Mouse (Mus musculus) C2C12 (cell line): ENCODE data around the gene Tle4. TPM values are rescaled to one million over a fixed set of nuclear protein-coding genes. Genes with fewer than 3 reads are reported as not detected.

Source experiments
- H3K27me3 ChIP-seq: one replicate; pipeline ENCODE4 v1.6.1; 2011; ENCODE audit not compliant: control insufficient read depth, insufficient read depth, insufficient read length
- H3K36me3 ChIP-seq: one replicate; pipeline ENCODE4 v1.6.1; 2011; ENCODE audit not compliant: control insufficient read depth, insufficient read depth
- H3K4me3 ChIP-seq: one replicate; pipeline ENCODE4 v1.5.1; 2011; ENCODE audit warnings: mild to moderate bottlenecking, control low read depth; ENCODE audit not compliant: poor library complexity, insufficient read depth, severe bottlenecking
- H3K79me2 ChIP-seq: one replicate; pipeline ENCODE4 v1.6.1; 2011; ENCODE audit not compliant: control insufficient read depth, insufficient read depth
- H3K79me3 ChIP-seq: one replicate; pipeline ENCODE4 v1.6.1; 2011; ENCODE audit warnings: low read depth, control low read depth
- H3ac ChIP-seq: one replicate; pipeline ENCODE3; 2011; ENCODE audit warnings: low read depth; ENCODE audit not compliant: control insufficient read depth, insufficient read length
- CEBPB ChIP-seq: IDR thresholded peaks from one replicate; pipeline ENCODE4 v1.6.1; 2011; ENCODE audit warnings: low read depth, mild to moderate bottlenecking, control low read depth, moderate library complexity
- CTCF ChIP-seq: IDR thresholded peaks from one replicate; pipeline ENCODE4 v1.5.1; 2011; ENCODE audit not compliant: control insufficient read depth, insufficient read depth, insufficient read length
- FOSL1 ChIP-seq: IDR thresholded peaks from one replicate; pipeline ENCODE4 v1.8.0; 2011; ENCODE audit warnings: mild to moderate bottlenecking, low read length; ENCODE audit not compliant: poor library complexity, insufficient read depth, severe bottlenecking
- MAX ChIP-seq: IDR thresholded peaks from one replicate; pipeline ENCODE4 v1.6.1; 2011; ENCODE audit warnings: mild to moderate bottlenecking, control low read depth
- MYOD1 ChIP-seq: IDR thresholded peaks from one replicate; pipeline ENCODE4 v1.6.1; 2011; ENCODE audit warnings: low read depth; ENCODE audit not compliant: control insufficient read depth, insufficient read length
- MYOG ChIP-seq: IDR thresholded peaks from one replicate; pipeline ENCODE4 v1.6.1; 2011; ENCODE audit not compliant: control insufficient read depth, insufficient read length; ENCODE audit errors: extremely low read depth
- USF1 ChIP-seq: IDR thresholded peaks from one replicate; pipeline ENCODE4 v1.6.1; 2011; ENCODE audit warnings: low read depth, mild to moderate bottlenecking, control low read depth, moderate library complexity
- polyA plus RNA-seq: library from polyadenylated mRNA; unstranded; fragments of >200 nt; fragmentation: generic; extraction: Trizol; gene quantifications from one replicate; pipeline ENCODE4 v1.2.1, GENCODE M21; 2012; ENCODE audit warnings: missing spikeins

The Tle4 gene
- polyA plus RNA-seq, 1 experiment, result 0.95 TPM

DNA sequence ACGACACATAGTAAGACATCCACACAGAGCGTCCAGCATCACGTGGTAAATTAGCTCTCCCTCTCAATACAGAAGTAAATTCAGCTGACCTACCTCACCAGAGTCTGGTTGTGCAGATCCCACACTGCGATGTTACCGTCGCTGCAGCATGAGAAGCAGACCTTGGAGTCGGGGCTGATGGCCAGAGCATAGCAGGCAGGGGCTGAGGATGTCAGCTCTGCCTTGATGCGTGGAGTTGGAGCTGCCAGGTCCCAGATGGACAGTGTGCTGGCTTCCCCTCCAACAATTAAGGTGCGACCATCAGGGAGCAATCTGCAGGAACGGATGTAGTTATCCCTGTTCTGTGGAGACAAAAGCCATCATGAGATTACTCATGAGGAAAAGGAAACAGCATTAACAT is 144.4 kb downstream of the Tle4 start:
- Histone ChIP-seq H3K27me3 (no peaks in the 10 kb centered on the region), H3K79me2 (no peaks in the 10 kb centered on the region), H3K79me3 (no peaks in the 10 kb centered on the region), H3ac (no peak overlapping the region), H3K4me3 (no peak overlapping the region), H3K36me3 (no peaks in the 10 kb centered on the region)
- no peak for TF ChIP-seq USF1
- no peak for TF ChIP-seq CEBPB

DNA sequence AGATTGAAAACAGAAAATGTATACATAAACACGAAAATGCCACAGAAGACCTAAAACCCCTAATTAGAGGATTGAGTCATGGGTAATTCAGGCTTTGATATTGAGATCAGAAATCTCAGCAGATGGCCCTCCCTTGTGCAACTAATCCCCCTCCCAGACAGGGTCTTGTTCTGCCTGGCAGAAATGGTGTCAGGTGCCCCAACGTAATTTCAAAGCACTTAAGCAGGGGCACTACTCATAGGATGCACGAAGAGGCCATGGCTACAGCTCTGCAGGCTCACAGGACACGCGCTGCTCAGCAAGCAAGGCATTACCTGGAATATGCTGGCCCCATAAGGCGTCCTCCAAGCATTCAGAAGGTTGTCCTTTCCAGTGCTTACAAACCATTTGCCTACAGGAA is 146.5 kb downstream of the Tle4 start:
- no peak overlapping the region for H3ac ChIP-seq
- no peaks in the 10 kb centered on the region for H3K27me3 ChIP-seq
- no peaks in the 10 kb centered on the region for H3K79me2 ChIP-seq
- H3K4me3 ChIP-seq, result no peak overlapping the region
- no peaks in the 10 kb centered on the region for H3K36me3 ChIP-seq
- TF ChIP-seq MYOD1 (no peak), CEBPB (no peak), CTCF (no peak), FOSL1 (no peak), MYOG (no peak), MAX (no peak), USF1 (no peak)
- H3K79me3 ChIP-seq, result no peaks in the 10 kb centered on the region

DNA sequence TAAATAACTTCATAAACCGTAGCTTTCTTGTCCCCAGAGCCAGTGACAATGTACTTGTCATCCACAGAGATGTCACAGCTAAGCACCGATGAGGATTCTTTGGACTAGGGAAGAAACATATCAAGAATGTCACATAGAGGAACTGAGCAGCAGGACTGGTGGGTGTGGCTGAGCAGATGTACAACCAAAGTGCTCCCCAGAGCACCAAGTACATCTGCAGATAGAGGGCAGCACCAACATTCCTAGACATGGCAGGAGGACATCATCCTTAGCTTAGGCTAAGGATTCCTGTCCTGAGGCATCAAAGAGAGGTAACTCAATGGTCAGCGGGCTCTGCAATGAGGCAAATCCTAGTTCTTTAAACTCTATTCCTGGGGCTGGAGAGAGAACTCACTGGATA is 148.1 kb downstream of the Tle4 start:
- Histone ChIP-seq H3K27me3 (no peaks in the 10 kb centered on the region), H3ac (no peak overlapping the region), H3K36me3 (no peaks in the 10 kb centered on the region), H3K79me3 (no peaks in the 10 kb centered on the region), H3K4me3 (no peak overlapping the region), H3K79me2 (no peaks in the 10 kb centered on the region)
- TF ChIP-seq CTCF (no peak), CEBPB (no peak), MYOD1 (no peak), FOSL1 (no peak), MAX (no peak), MYOG (no peak), USF1 (no peak)

DNA sequence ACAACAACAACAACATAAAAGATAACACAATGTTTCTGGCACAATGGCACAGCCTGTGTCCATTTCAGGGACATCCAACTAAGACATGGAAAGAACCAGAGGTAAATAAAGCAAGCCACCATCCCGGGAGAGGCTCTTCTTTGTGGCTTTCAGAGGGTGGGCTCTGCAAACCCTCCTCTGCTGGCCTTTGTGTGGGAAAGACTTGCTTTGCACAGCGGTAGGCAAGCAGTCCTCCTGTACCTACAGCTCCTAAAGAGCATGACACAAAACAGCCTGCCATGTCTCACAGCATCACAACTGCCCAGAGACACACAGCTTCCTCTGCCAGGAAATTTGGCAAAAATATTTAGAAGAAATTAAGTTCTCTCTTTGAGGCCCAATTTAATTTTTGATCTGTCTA is 149.3 kb downstream of the Tle4 start:
- TF ChIP-seq USF1, result no peak
- TF ChIP-seq MYOD1, result no peak
- TF ChIP-seq MYOG, result no peak
- TF ChIP-seq CEBPB, result no peak
- TF ChIP-seq MAX, result no peak
- TF ChIP-seq FOSL1, result no peak
- TF ChIP-seq CTCF, result no peak
- H3ac ChIP-seq, result no peak overlapping the region
- H3K79me3 ChIP-seq, result no peaks in the 10 kb centered on the region
- no peaks in the 10 kb centered on the region for H3K27me3 ChIP-seq
- no peaks in the 10 kb centered on the region for H3K79me2 ChIP-seq
- H3K4me3 ChIP-seq, result no peak overlapping the region
- no peaks in the 10 kb centered on the region for H3K36me3 ChIP-seq

DNA sequence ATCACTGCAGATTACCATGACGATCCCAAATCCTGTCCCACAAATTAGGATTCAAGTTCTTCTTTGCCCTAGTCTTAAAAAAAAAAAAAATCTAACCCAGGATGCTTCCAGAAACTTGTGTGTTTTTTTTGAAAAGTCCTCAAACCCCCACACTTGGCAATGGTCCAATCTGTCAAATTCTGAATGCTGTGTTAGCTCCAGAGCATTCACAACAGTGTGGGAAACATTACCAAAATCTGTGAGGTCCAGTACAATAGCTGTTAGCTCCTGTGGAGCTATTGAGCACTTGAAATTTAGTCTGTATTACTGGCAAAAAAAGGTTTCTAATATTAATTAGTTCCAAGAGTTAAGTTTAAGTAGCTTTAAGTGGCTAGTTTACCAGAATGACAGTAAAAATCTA is 150.4 kb downstream of the Tle4 start:
- no peak overlapping the region for H3K4me3 ChIP-seq
- no peaks in the 10 kb centered on the region for H3K27me3 ChIP-seq
- no peak overlapping the region for H3ac ChIP-seq
- no peaks in the 10 kb centered on the region for H3K79me3 ChIP-seq
- no peak for TF ChIP-seq FOSL1
- H3K79me2 ChIP-seq, result no peaks in the 10 kb centered on the region
- no peaks in the 10 kb centered on the region for H3K36me3 ChIP-seq

DNA sequence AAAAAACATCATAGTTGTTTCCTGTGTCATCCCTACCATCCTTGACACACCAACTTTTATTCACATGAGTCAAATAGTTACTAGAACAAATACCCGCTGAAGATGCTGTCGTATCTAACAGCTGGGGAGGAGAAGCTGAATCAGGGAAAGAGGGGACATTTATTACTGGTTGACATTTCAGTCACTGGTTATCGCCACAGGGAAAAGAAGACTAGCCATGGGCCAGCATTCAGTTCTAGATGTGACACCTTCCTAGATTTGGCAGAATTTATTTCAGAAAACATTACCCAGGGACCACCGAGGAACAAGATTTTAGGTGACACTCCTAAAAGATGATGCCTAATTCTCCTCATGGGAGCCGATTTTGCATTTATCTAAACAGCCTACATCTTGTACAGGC is 156.0 kb downstream of the Tle4 start:
- no peaks in the 10 kb centered on the region for H3K36me3 ChIP-seq
- H3K79me2 ChIP-seq, result no peaks in the 10 kb centered on the region
- H3K27me3 ChIP-seq, result no peaks in the 10 kb centered on the region
- H3K79me3 ChIP-seq, result no peaks in the 10 kb centered on the region
- no peak overlapping the region for H3ac ChIP-seq
- TF ChIP-seq CTCF (no peak), CEBPB (no peak), MAX (no peak), USF1 (no peak), MYOG (no peak), FOSL1 (no peak), MYOD1 (no peak)
- no peak overlapping the region for H3K4me3 ChIP-seq

DNA sequence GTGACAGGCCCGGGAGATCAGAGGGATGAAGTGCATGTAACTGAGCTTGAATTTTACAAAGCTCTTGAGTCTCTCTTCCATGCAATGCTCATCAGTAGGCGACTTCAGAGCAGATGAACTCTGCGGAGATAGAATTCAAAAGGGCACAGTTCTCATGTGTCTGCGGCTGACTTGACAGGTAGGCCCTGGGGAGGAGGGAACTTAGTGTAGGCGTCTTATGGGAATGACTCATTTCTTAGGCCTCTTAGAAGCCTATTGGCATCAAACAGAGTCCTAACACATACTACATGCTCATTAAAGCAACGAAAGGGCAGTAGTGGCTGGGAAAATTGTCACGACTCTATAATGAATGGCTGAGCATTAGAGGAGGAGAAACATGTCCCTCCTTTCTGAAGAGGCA is 160.6 kb downstream of the Tle4 start:
- H3K79me3 ChIP-seq, result no peaks in the 10 kb centered on the region
- H3K36me3 ChIP-seq, result no peaks in the 10 kb centered on the region

More for the DNA sequence above, 160.6 kb downstream of the Tle4 start:
- Histone ChIP-seq H3K79me2 (no peaks in the 10 kb centered on the region), H3ac (no peak overlapping the region), H3K27me3 (no peaks in the 10 kb centered on the region), H3K4me3 (no peak overlapping the region)
- TF ChIP-seq FOSL1, result no peak
- no peak for TF ChIP-seq MYOD1
- no peak for TF ChIP-seq MAX
- no peak for TF ChIP-seq CEBPB
- TF ChIP-seq USF1, result no peak
- TF ChIP-seq MYOG, result no peak
- TF ChIP-seq CTCF, result no peak
